Mouse (Mus musculus) neural tube, embryonic 12.5 days (tissue): ENCODE measurements at regions not wholly inside any gene's neighbourhood (a gene's known extent, or its start where the extent isn't known, plus 50 kb on each side); places are given as distances from the start of the nearest gene placed in this dataset.

Experiments used
- ATAC-seq: fragments of 200-750 bp; cut with Nextera tagmentation; 2 replicates; pipeline ENCODE4 v1.8.0; 2017; ENCODE audit warnings: low read depth, mild to moderate bottlenecking, moderate TSS enrichment, moderate library complexity; ENCODE audit not compliant: low FRiP score
- H3K27ac ChIP-seq: fragments of 300-500 bp; sonication (generic); 2 replicates; pipeline ENCODE4 v1.5.1; 2016
- H3K27me3 ChIP-seq: fragments of 300-500 bp; sonication (generic); replicated peaks from 2 replicates; pipeline ENCODE4 v1.6.1; 2016; ENCODE audit warnings: mild to moderate bottlenecking
- H3K36me3 ChIP-seq: fragments of 300-500 bp; sonication (generic); 2 replicates; pipeline ENCODE4 v1.6.1; 2016; ENCODE audit warnings: mild to moderate bottlenecking
- H3K4me1 ChIP-seq: fragments of 300-500 bp; sonication (generic); 2 replicates; pipeline ENCODE4 v1.6.1; 2016
- H3K4me2 ChIP-seq: fragments of 300-500 bp; sonication (generic); replicated peaks from 2 replicates; pipeline ENCODE4 v1.6.1; 2016; ENCODE audit warnings: mild to moderate bottlenecking
- H3K4me3 ChIP-seq: fragments of 300-500 bp; sonication (generic); 2 replicates; pipeline ENCODE4 v1.5.1; 2016
- H3K9ac ChIP-seq: fragments of 300-500 bp; sonication (generic); 2 replicates; pipeline ENCODE4 v1.6.1; 2016; ENCODE audit warnings: mild to moderate bottlenecking
- H3K9me3 ChIP-seq: fragments of 300-500 bp; sonication (generic); 2 replicates; pipeline ENCODE4 v1.6.1; 2016; ENCODE audit warnings: mild to moderate bottlenecking
- WGBS: fragments of 180-500 bp; shearing (Covaris S2); methylation state at CpG from one replicate; pipeline ENCODE4 v1.1.7; 2016; 5-methylcytosine and 5-hydroxymethylcytosine counted together

GRCm38 (mm10) chr5:85285856-85286255 lies 779.5 kb downstream of the Cenpc1 start:
- no peak overlapping the region for H3K27ac ChIP-seq
- no peaks in the 10 kb centered on the region for H3K4me1 ChIP-seq
- H3K36me3 ChIP-seq, result no peaks in the 10 kb centered on the region
- no peaks in the 10 kb centered on the region for H3K9me3 ChIP-seq
- no peak overlapping the region for H3K4me3 ChIP-seq
- WGBS, result 89% methylated on average over 3 of the region's 3 CpGs
- no peaks in the 10 kb centered on the region for H3K27me3 ChIP-seq
- no peak for ATAC-seq
- no peak overlapping the region for H3K4me2 ChIP-seq
- H3K9ac ChIP-seq, result no peak overlapping the region

- no peak overlapping the region for H3K4me2 ChIP-seq
- no peak overlapping the region for H3K4me3 ChIP-seq
- WGBS, result 57% methylated on average over 4 of the region's 4 CpGs
- no peaks in the 10 kb centered on the region for H3K9me3 ChIP-seq
- no peaks in the 10 kb centered on the region for H3K36me3 ChIP-seq
- ATAC-seq, result no peak
- H3K27me3 ChIP-seq, result no peaks in the 10 kb centered on the region
- no peak overlapping the region for H3K9ac ChIP-seq
- no peaks in the 10 kb centered on the region for H3K4me1 ChIP-seq
- no peak overlapping the region for H3K27ac ChIP-seq
Measured at GRCm38 (mm10) chr5:85248453-85248852, 816.9 kb downstream of the Cenpc1 start.

- Histone ChIP-seq H3K27me3 (no peaks in the 10 kb centered on the region), H3K27ac (no peak overlapping the region), H3K4me1 (no peaks in the 10 kb centered on the region), H3K4me2 (no peak overlapping the region), H3K9me3 (no peaks in the 10 kb centered on the region), H3K4me3 (no peak overlapping the region), H3K36me3 (no peaks in the 10 kb centered on the region), H3K9ac (no peak overlapping the region)
- peak; percentile 63 for ATAC-seq
Measured at GRCm38 (mm10) chr5:85240380-85240779, 823.2 kb upstream of the Epha5 start.

GRCm38 (mm10) chr5:85239509-85240031 lies 822.4 kb upstream of the Epha5 start:
- Histone ChIP-seq H3K9ac (no peak overlapping the region), H3K4me3 (no peak overlapping the region), H3K9me3 (no peaks in the 10 kb centered on the region), H3K27ac (no peak overlapping the region), H3K36me3 (no peaks in the 10 kb centered on the region), H3K4me1 (no peaks in the 10 kb centered on the region), H3K4me2 (no peak overlapping the region), H3K27me3 (no peaks in the 10 kb centered on the region)
- ATAC-seq, result peak; percentile 95
- WGBS, result 17% methylated on average over 3 of the region's 3 CpGs
